Mouse (Mus musculus) liver, adult (tissue): ENCODE measurements at regions not wholly inside any gene's neighbourhood (a gene's known extent, or its start where the extent isn't known, plus 50 kb on each side); places are given as distances from the start of the nearest gene placed in this dataset.

Experiments used
- GATA4 ChIP-seq: IDR thresholded peaks from 2 replicates; pipeline ENCODE4 v1.6.1; 2014; ENCODE audit warnings: mild to moderate bottlenecking, low read length; ENCODE audit not compliant: insufficient replicate concordance

- TF ChIP-seq GATA4, result no peak
Observed at GRCm38 (mm10) chr3:37938870-37939269, 214.6 kb upstream of the Gm5148 start.

- no peak for TF ChIP-seq GATA4
Observed at GRCm38 (mm10) chr3:37938284-37938596, 213.9 kb upstream of the Gm5148 start.

GRCm38 (mm10) chr3:37937381-37938283 is 213.3 kb upstream of the Gm5148 start:
- TF ChIP-seq GATA4, result no peak

- TF ChIP-seq GATA4, result no peak
Observed at GRCm38 (mm10) chr3:37936251-37936931, 212.1 kb upstream of the Gm5148 start.

GRCm38 (mm10) chr3:37934905-37935708 is 210.8 kb upstream of the Gm5148 start:
- TF ChIP-seq GATA4, result no peak

GRCm38 (mm10) chr3:37934236-37934635 is 209.9 kb upstream of the Gm5148 start:
- TF ChIP-seq GATA4, result no peak

- TF ChIP-seq GATA4, result no peak
Observed at GRCm38 (mm10) chr3:37928731-37929130, 204.4 kb upstream of the Gm5148 start.

- TF ChIP-seq GATA4, result no peak
Observed at GRCm38 (mm10) chr3:37919450-37920156, 195.3 kb upstream of the Gm5148 start.

GRCm38 (mm10) chr3:37916786-37917479 is 192.6 kb upstream of the Gm5148 start:
- TF ChIP-seq GATA4, result no peak

- no peak for TF ChIP-seq GATA4
Observed at GRCm38 (mm10) chr3:37916281-37916680, 192.0 kb upstream of the Gm5148 start.

GRCm38 (mm10) chr3:37915673-37916072 is 191.4 kb upstream of the Gm5148 start:
- TF ChIP-seq GATA4, result no peak

- no peak for TF ChIP-seq GATA4
Observed at GRCm38 (mm10) chr3:37914136-37914535, 189.8 kb upstream of the Gm5148 start.

GRCm38 (mm10) chr3:37909821-37910220 is 185.5 kb upstream of the Gm5148 start:
- TF ChIP-seq GATA4, result no peak

- TF ChIP-seq GATA4, result no peak
Observed at GRCm38 (mm10) chr3:37909008-37909407, 184.7 kb upstream of the Gm5148 start.
